Mouse (Mus musculus): ENCODE measurements around the gene Tcp11l2. TPM values are rescaled to one million over a fixed set of nuclear protein-coding genes. Genes with fewer than 3 reads are reported as not detected.

Gene Tcp11l2
- polyA plus RNA-seq, 1 experiment: 97.0 TPM

- 35% methylated on average over 6 of the region's 6 CpGs for WGBS
- no peak for DNase-seq
- no peak for TF ChIP-seq POLR2A (IDR thresholded peaks at IDR 0.05; ENCODE audit: borderline replicate concordance, extremely low read depth, low read depth, low read length)
- no peak for TF ChIP-seq CTCF (IDR thresholded peaks at IDR 0.05; ENCODE audit: insufficient read depth, low read length)
Measured at GRCm38 (mm10) chr10:84554291-84555009, 22.0 kb upstream of the Tcp11l2 start.

GRCm38 (mm10) chr10:84556120-84556519, 20.3 kb upstream of the Tcp11l2 start:
- H3K4me3 ChIP-seq (replicated peaks; ENCODE audit: extremely low read depth, low read depth, low read length): no peak overlapping the region
- DNase-seq: no peak
- WGBS: 50% methylated on average over 2 of the region's 2 CpGs

More at GRCm38 (mm10) chr10:84554291-84555009, 22.0 kb upstream of the Tcp11l2 start:
- Histone ChIP-seq H3K4me3 (replicated peaks; ENCODE audit: extremely low read depth, low read depth, low read length) (no peak overlapping the region), H3K4me1 (ENCODE audit: control insufficient read depth, insufficient read depth, low read length) (no peaks in the 10 kb centered on the region)

GRCm38 (mm10) chr10:84558511-84558910, 17.9 kb upstream of the Tcp11l2 start:
- TF ChIP-seq POLR2A (IDR thresholded peaks at IDR 0.05; ENCODE audit: borderline replicate concordance, extremely low read depth, low read depth, low read length): no peak
- peak; percentile 42; the same call in 1 of the 2 replicates for TF ChIP-seq CTCF (IDR thresholded peaks at IDR 0.05; ENCODE audit: insufficient read depth, low read length)
- Histone ChIP-seq H3K4me3 (replicated peaks; ENCODE audit: extremely low read depth, low read depth, low read length) (no peak overlapping the region), H3K4me1 (ENCODE audit: control insufficient read depth, insufficient read depth, low read length) (no peaks in the 10 kb centered on the region)
- DNase-seq: no peak
- 92% methylated on average over 1 of the region's 1 CpGs for WGBS

More at GRCm38 (mm10) chr10:84556120-84556519, 20.3 kb upstream of the Tcp11l2 start:
- TF ChIP-seq POLR2A (IDR thresholded peaks at IDR 0.05; ENCODE audit: borderline replicate concordance, extremely low read depth, low read depth, low read length) (no peak), CTCF (IDR thresholded peaks at IDR 0.05; ENCODE audit: insufficient read depth, low read length) (no peak)
- no peaks in the 10 kb centered on the region for H3K4me1 ChIP-seq (ENCODE audit: control insufficient read depth, insufficient read depth, low read length)

- TF ChIP-seq POLR2A (IDR thresholded peaks at IDR 0.05; ENCODE audit: borderline replicate concordance, extremely low read depth, low read depth, low read length) (no peak), CTCF (IDR thresholded peaks at IDR 0.05; ENCODE audit: insufficient read depth, low read length) (no peak)
- 89% methylated on average over 4 of the region's 4 CpGs for WGBS
- no peak overlapping the region for H3K4me3 ChIP-seq (replicated peaks; ENCODE audit: extremely low read depth, low read depth, low read length)
Measured at GRCm38 (mm10) chr10:84559986-84560385, 16.4 kb upstream of the Tcp11l2 start.

GRCm38 (mm10) chr10:84562121-84562520, 14.3 kb upstream of the Tcp11l2 start:
- WGBS: 73% methylated on average over 5 of the region's 5 CpGs
- TF ChIP-seq CTCF (IDR thresholded peaks at IDR 0.05; ENCODE audit: insufficient read depth, low read length) (no peak), POLR2A (IDR thresholded peaks at IDR 0.05; ENCODE audit: borderline replicate concordance, extremely low read depth, low read depth, low read length) (no peak)
- Histone ChIP-seq H3K4me3 (replicated peaks; ENCODE audit: extremely low read depth, low read depth, low read length) (no peak overlapping the region), H3K4me1 (ENCODE audit: control insufficient read depth, insufficient read depth, low read length) (no peaks in the 10 kb centered on the region)
- DNase-seq: no peak

More at GRCm38 (mm10) chr10:84559986-84560385, 16.4 kb upstream of the Tcp11l2 start:
- H3K4me1 ChIP-seq (ENCODE audit: control insufficient read depth, insufficient read depth, low read length): no peaks in the 10 kb centered on the region
- no peak for DNase-seq

- TF ChIP-seq POLR2A (IDR thresholded peaks at IDR 0.05; ENCODE audit: borderline replicate concordance, extremely low read depth, low read depth, low read length) (no peak), CTCF (IDR thresholded peaks at IDR 0.05; ENCODE audit: insufficient read depth, low read length) (no peak)
- 61% methylated on average over 13 of the region's 13 CpGs for WGBS
- Histone ChIP-seq H3K4me1 (ENCODE audit: control insufficient read depth, insufficient read depth, low read length) (no peaks in the 10 kb centered on the region), H3K4me3 (replicated peaks; ENCODE audit: extremely low read depth, low read depth, low read length) (no peak overlapping the region)
- DNase-seq: peak; percentile 20
Measured at GRCm38 (mm10) chr10:84562567-84563554, 13.6 kb upstream of the Tcp11l2 start.

GRCm38 (mm10) chr10:84564427-84564826, 12.0 kb upstream of the Tcp11l2 start:
- DNase-seq: no peak
- TF ChIP-seq POLR2A (IDR thresholded peaks at IDR 0.05; ENCODE audit: borderline replicate concordance, extremely low read depth, low read depth, low read length): no peak
- no peak for TF ChIP-seq CTCF (IDR thresholded peaks at IDR 0.05; ENCODE audit: insufficient read depth, low read length)
- 74% methylated on average over 8 of the region's 8 CpGs for WGBS
- H3K4me1 ChIP-seq (ENCODE audit: control insufficient read depth, insufficient read depth, low read length): no peaks in the 10 kb centered on the region
- no peak overlapping the region for H3K4me3 ChIP-seq (replicated peaks; ENCODE audit: extremely low read depth, low read depth, low read length)

- TF ChIP-seq POLR2A (IDR thresholded peaks at IDR 0.05; ENCODE audit: borderline replicate concordance, extremely low read depth, low read depth, low read length) (no peak), CTCF (IDR thresholded peaks at IDR 0.05; ENCODE audit: insufficient read depth, low read length) (no peak)
- H3K4me1 ChIP-seq (ENCODE audit: control insufficient read depth, insufficient read depth, low read length): peaks cover 2% of the 10 kb centered on the region; the same call in 1 of the 2 replicates
- DNase-seq: no peak
- 54% methylated on average over 10 of the region's 10 CpGs for WGBS
- H3K4me3 ChIP-seq (replicated peaks; ENCODE audit: extremely low read depth, low read depth, low read length): no peak overlapping the region
Measured at GRCm38 (mm10) chr10:84571052-84571639, 5.3 kb upstream of the Tcp11l2 start.

Measured in lung, adult 2 months (tissue).